Mouse (Mus musculus): ENCODE measurements around the gene Rsph9. TPM values are rescaled to one million over a fixed set of nuclear protein-coding genes. Genes with fewer than 3 reads are reported as not detected.
A peak's percentile ranks its signal among the peaks of the same experiment; 100 is the strongest.

The Rsph9 gene
- total RNA-seq (2021), result 10 to 100 TPM in 1 of 2 experiments, 1 to 10 TPM in 1; 4.6 to 13.0 TPM
- 14.9 and 15.4 TPM in 2 replicates for polyA plus RNA-seq (2012; rRNA removed)
- long read RNA-seq, transcript Rsph9-201 (5 exons, 966 nt), result major isoform, 8 of 9 reads
- long read RNA-seq, partial matches to known transcripts, result 0 of 9 reads
- long read RNA-seq, other reads (novel, unspliced or antisense), result 0 of 9 reads

DNA sequence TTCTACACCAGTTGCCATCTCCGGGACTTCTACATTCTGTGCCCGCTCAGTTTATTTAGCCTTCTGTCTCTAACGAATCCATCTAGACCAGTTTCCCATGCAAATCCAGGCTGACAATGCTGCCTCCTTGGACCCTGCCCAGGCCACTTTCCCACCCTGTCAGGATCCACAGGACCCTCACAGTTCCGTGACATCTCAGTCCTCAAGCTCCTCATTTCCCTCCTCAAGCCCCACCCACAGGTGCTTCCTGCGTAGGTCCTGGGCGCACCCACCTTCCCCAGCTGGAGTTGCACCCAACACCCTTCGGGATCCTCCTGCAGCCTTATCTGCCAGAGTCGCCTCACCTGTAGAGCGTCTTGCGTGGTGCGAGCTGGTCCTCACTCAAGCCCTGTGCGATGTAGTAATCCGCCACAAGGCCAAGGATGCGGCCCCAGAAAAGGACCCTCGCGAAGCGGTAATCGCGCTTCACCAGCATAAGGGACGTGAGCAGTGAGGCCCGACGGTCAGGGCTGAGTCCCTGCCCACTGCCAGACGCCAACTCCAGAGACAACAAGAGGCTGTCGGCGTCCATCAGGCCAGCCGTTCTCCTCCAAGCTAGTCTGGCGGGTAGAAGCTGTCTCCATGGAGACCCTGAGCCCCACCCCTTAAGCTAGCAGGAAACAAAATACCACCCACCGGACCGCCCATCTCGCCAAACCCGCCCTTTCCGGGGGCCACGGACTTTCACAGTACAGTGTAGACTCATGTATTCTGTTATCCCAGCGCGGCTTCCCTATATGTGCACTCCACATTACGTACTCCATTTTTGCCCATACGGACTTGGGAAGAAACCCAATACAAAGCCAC lies at the start of gene Rsph9:
Rsph9 (minus strand) TSS at position 639 of the 846 bp plus-strand sequence.
- DNase-seq, result peak; percentile 92

DNA sequence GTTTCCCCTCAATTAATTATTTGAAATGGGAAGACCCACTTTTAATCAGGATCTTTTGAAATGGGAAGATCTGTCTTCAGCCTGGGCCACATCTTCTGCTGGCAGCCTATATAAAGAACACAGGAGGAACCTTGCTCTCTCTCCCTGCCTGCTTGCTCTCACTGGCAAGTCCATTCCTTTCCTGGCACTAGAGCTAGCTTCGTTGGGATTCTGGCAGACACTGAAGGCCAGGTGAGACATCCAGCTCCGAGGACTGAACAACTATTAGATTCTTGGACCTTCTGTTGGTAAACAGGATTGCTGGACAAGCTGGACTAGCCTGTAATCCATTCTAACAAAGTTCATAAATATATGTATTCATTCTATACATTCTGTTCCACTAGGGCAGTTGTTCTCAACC lies 44.8 kb upstream of the Rsph9 start:
- peak; percentile 62 for DNase-seq

GRCm38 (mm10) chr17:46182273-46182672 lies 38.3 kb upstream of the Rsph9 start:
- DNase-seq, result peak; percentile 54

- DNase-seq, result no peak
Observed at GRCm38 (mm10) chr17:46170538-46170937, 26.5 kb upstream of the Rsph9 start.

- no peak for DNase-seq
Observed at GRCm38 (mm10) chr17:46168768-46169167, 24.8 kb upstream of the Rsph9 start.

DNA sequence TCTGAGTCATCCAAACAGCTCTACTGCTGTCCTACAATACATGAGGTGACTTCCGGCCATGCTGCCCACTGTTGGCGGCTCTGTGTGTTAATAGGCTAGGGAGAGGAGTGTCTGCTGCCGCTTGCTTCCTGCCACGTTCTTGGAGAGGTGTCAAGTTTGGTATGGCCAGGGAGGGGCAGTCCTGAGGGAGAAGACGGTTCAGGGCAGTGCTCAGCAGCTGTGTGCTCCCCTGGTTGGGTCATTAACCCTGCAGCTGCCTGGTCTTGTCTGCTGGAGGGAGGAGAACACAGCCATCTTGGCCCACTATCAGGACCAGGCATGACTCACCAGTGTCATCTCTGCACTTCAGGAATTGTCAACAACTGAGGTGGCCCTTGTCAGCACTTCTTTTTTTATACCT lies 24.3 kb upstream of the Rsph9 start:
- DNase-seq, result peak; percentile 40

GRCm38 (mm10) chr17:46167014-46167413 lies 23.0 kb upstream of the Rsph9 start:
- DNase-seq, result peak; percentile 58

DNA sequence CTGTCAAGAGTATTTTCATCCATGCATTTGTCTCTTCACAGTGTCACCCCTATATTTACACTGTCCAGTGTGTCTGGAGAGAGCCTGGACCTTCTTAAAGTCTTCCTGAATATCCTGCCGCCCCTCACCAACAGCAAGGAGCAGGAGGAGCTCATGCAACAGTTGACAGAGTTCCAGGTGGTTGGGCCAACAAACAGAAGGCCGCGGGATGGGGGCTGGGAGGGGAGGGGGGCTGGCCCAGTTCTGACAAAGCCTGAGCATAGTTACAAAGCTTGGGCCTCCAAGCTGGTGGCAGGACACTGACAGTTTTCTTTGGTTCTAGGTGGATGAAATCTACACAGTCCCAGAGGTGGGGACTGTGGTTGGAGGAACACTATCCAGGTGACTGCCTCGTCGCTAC lies 22.3 kb upstream of the Rsph9 start:
- no peak for DNase-seq

DNA sequence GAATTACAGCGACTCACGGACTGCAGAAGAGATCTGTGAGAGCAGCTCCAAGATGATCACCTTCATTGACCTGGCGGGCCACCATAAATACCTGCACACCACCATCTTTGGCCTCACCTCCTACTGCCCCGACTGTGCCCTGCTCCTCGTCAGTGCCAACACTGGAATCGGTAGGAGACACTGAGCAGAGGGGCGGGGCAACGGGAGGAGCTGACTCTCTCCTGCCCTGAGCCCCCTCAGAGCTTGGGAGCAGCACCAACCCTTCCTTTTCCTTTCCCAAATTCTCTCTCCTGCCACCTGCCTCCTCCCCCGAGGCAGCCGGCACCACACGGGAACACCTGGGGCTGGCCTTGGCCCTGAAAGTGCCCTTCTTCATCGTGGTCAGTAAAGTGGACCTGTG lies 21.4 kb upstream of the Rsph9 start:
- DNase-seq, result no peak

- DNase-seq, result no peak
Observed at GRCm38 (mm10) chr17:46164791-46165190, 20.8 kb upstream of the Rsph9 start.

DNA sequence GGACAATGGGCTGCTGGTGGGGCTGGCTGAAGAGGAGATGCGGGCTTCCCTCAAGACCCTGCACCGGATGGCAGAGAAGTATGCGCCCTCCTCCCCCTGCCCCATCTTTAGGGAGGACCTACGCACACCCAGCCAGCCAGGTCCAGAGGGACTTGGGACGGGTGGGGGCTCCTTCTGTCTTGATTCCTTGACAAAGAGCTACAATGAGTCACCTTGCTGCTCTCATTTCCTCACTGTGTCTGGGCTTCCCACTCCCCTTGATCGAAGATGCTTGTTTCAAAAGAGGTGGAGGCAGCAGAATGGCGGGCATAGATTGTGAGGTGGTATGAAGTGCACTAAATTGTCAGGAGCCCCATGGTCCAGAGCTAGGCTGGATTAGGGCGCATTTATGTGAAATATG lies 20.3 kb upstream of the Rsph9 start:
- DNase-seq, result no peak

- DNase-seq, result peak; percentile 59
Observed at GRCm38 (mm10) chr17:46162951-46163421, 19.0 kb upstream of the Rsph9 start.

- DNase-seq, result no peak
Observed at GRCm38 (mm10) chr17:46162551-46162950, 18.5 kb upstream of the Rsph9 start.

- DNase-seq, result no peak
Observed at GRCm38 (mm10) chr17:46161710-46162109, 17.7 kb upstream of the Rsph9 start.

GRCm38 (mm10) chr17:46161179-46161578 lies 17.2 kb upstream of the Rsph9 start:
- no peak for DNase-seq

DNA sequence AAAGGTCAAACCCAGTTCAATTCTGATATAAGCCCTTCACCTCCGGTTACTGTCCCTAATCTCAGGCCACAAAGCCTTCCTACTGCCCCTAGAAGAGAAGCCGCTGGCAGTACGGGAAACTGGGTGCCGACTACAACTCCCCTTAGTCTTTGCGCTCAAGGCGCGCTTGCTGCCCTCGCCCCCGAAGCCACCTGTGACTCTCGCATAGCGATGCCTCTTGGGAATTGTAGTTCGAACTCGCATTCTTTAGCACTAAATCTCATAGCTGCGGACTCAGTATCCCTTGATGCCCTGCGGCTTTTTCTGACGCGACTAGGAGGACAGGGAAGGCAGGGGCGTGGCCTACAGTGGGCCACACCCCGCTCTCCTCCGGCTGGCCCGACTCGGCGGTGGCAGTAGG lies 16.7 kb upstream of the Rsph9 start, which contains the start of gene Gtpbp2:
Gtpbp2 (plus strand) TSS at position 347 of the 400 bp plus-strand sequence.
- DNase-seq, result peak; percentile 97

- peak; percentile 97 for DNase-seq
Observed at GRCm38 (mm10) chr17:46160090-46160662, 16.2 kb upstream of the Rsph9 start.

GRCm38 (mm10) chr17:46159236-46159635 lies 15.2 kb upstream of the Rsph9 start:
- no peak for DNase-seq

GRCm38 (mm10) chr17:46157131-46157530 lies 13.1 kb upstream of the Rsph9 start:
- no peak for DNase-seq

- no peak for DNase-seq
Observed at GRCm38 (mm10) chr17:46156680-46157079, 12.7 kb upstream of the Rsph9 start.

- DNase-seq, result no peak
Observed at GRCm38 (mm10) chr17:46154336-46154735, 10.3 kb upstream of the Rsph9 start.

- DNase-seq, result peak; percentile 91
Observed at GRCm38 (mm10) chr17:46152847-46153782, 9.1 kb upstream of the Rsph9 start, which contains the start of gene Mad2l1bp. TSS of gene Mad2l1bp (minus strand) at chr17:46153553.
